Mouse (Mus musculus) left cerebral cortex, adult 9 months (tissue): ENCODE measurements around the gene Mapkapk3.

Source experiments
- DNase-seq, 2 experiments: peaks; one replicate each; pipeline ENCODE4 v3.0.0; 2022; ENCODE audit warnings: low spot score in 2 of 2

Gene Mapkapk3

DNA sequence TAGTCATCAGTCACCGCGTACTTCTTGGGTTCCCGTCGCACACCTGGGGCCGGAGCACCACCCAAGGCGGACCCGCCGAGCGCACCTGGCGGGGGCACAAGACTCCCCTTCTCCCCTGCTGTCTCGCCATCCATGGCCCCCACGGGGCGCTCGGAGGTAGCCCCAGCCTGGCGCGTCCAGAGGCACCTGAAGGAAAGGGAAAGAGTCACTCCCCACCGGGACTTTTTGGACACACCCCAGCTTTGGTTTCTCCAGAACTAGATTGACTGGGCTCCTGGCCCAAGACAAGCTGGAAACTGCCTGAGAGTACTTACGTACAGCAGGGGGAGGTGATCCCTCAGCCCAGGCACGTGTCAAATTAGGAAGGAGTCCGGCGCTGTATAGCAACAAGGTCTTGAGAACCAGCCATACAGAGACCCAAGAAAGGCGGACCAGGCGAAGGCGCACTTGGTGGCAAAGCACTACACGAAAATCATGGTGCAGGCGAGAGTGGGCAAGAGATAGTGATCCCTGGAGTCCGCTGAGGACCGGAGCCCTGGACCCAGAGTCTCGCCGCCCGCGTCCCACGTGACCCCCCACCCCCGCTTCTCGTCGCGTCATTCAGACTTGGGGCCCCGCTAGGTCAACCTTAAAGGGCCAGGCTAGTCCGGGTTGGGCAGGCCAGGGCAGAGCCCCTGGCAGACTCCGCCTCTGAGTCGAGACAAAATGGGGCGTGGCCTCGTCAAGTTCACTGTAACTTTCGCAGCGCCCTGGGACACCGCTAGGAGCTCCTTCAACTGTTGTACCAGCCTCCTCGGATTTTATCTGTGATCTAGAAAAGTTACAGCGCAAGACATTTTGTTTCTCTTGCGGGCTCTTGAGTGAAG is at the start of gene Mapkapk3:
TSS of gene Mapkapk3 (minus strand) at position 667 of the 866 bp plus-strand sequence.
- peak in 1 of 2 experiments; percentile 52 for DNase-seq

- DNase-seq = peak in 1 of 2 experiments; percentile 80
These were observed 48.7 kb upstream of the Mapkapk3 start, which contains the start of gene Hemk1 for GRCm38 (mm10) chr9:107338172-107338883. TSS of gene Hemk1 (minus strand) at chr9:107338350.

DNA sequence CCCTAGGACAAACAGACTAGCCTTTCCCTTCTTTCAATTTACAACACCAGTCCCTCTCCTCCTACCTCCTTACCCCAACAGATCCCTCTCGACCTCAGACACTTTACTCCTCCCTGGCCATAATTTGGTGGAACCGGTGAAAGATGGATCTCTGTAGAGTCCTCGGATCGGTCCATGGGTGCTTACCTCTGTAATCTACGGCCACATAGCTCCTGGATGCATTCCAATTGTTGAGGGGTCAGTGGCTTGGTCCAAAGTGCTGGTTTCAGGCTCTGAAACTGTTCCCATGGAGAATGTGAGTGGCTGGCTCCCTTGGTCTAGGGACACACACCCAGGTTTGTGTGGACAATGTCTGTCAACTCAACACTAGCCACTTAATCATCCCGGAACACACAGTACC is 46.7 kb upstream of the Mapkapk3 start:
- no peak for DNase-seq

- DNase-seq = peak in 1 of 2 experiments; percentile 74
These were observed 46.2 kb upstream of the Mapkapk3 start for GRCm38 (mm10) chr9:107335909-107336308.

- no peak for DNase-seq
These were observed 45.4 kb upstream of the Mapkapk3 start for GRCm38 (mm10) chr9:107335046-107335445.

DNA sequence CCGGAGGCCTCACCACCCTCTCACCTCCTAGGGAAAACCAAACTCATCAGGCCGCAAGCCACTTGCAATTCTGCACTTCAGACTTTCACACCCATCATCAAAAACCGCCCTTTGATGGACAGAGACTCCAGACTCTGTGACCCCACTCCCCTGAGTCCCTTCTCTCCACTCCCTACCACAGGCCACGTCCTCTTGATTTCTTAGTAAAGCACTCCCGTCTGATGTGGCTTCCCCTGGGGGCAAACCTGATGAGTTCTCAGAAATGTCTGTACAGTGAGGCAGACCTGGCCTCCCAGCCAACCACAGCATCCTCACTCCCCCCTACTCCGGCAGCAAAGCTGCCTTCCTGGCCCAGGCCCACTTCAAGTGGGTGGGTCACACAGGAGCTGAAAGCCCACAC is 44.7 kb upstream of the Mapkapk3 start:
- no peak for DNase-seq

- no peak for DNase-seq
These were observed 44.0 kb upstream of the Mapkapk3 start for GRCm38 (mm10) chr9:107333686-107334085.

GRCm38 (mm10) chr9:107330791-107331190 is 41.1 kb upstream of the Mapkapk3 start:
- DNase-seq = no peak

GRCm38 (mm10) chr9:107327879-107328620 is 38.4 kb upstream of the Mapkapk3 start:
- DNase-seq = no peak

GRCm38 (mm10) chr9:107325904-107326303 is 36.2 kb upstream of the Mapkapk3 start:
- DNase-seq = no peak

- no peak for DNase-seq
These were observed 35.3 kb upstream of the Mapkapk3 start for GRCm38 (mm10) chr9:107324799-107325561.

DNA sequence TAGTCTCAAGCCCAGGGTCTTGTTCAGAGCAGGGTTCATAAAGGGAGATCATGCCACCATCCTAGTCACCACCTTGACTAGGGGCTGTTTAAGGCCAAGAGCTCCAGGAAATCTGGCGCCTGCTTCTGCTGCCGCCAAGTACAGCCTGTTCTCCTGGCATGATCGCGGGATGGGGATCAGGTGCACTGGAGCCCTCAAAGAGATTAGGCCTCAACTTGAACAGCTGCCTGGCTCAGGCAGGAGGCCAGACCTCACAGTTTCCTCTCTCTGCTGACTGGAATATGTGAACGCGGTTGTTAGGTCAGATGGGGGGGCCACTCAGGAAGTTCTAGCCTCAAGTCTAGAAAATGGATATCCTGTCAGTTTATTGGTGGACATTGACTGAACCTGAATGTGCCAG is 33.9 kb upstream of the Mapkapk3 start:
- no peak for DNase-seq

GRCm38 (mm10) chr9:107322461-107323050 is 32.9 kb upstream of the Mapkapk3 start:
- no peak for DNase-seq

- no peak for DNase-seq
These were observed 26.1 kb upstream of the Mapkapk3 start for GRCm38 (mm10) chr9:107315791-107316190.

GRCm38 (mm10) chr9:107313926-107314325 is 24.2 kb upstream of the Mapkapk3 start:
- DNase-seq = no peak

DNA sequence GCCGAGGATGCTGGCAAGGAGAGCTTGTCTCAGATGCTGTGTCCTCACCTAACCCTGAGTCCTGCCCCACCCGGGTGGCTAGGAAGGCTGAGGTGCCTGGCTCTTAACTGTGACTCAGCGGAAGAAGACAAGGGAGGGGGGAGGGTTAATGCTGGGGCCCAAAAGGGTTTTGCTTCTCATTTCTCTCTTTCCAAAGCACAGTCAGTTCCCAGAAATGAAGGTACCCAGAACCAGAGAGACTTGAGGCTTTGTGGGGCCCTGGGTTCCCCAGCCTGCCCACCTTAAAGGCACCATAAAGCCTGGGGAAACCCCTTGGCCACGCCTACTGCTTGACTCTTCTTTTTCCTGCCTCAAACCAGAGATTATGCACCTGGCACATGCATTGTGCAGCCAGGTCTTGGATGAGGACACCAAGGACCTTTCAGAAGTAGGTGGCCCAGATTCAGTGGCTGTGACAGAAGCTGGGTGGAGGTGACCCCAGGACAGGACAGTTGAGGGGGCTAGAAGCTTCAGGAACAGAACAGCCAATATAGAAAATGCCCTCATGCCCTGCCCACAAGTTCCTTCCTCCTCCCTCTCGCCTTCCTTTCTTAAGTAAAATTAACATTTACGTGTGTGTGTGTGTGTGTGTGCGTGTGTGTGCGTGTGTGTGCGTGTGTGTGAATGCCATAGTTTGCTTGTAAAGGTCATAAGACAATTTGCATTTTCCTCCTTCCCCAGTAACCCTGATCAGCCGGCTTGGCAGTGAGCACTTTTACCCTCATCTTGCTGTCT is 23.3 kb upstream of the Mapkapk3 start:
- DNase-seq = no peak

- DNase-seq = no peak
These were observed 19.9 kb upstream of the Mapkapk3 start for GRCm38 (mm10) chr9:107309600-107309999.

- no peak for DNase-seq
These were observed 19.5 kb upstream of the Mapkapk3 start for GRCm38 (mm10) chr9:107309171-107309570.

DNA sequence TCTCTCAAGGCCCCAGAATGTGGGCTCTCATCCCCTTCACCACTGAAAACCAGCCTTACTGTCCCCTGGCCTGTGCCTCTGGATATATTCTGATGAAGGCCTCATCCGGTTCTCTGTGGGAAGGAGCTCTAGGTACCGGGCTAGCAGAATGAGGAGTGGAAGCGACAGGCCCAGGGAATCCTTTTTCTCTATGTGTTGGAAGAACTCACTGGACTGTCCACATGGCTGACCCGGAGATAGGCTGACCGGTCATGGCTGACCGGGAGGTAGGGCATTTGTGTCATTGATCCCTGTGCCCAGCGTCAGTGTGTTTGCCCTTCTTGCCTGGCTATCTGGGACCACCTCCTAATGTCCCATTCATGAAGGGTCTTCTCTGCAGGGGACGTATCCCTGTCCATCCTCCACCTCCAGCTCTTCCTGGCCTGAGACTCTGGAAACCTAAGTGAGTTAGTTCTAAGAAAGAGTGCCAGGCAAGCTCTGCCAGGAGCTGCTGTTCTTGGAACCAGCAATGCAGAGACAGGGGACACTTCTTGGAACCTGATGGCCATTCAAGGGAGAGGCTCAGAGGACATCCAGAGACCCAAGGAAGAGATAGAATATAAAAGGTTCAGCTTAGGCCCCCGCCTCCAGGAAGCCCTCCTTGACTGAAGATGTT is 18.8 kb upstream of the Mapkapk3 start:
- DNase-seq = no peak

DNA sequence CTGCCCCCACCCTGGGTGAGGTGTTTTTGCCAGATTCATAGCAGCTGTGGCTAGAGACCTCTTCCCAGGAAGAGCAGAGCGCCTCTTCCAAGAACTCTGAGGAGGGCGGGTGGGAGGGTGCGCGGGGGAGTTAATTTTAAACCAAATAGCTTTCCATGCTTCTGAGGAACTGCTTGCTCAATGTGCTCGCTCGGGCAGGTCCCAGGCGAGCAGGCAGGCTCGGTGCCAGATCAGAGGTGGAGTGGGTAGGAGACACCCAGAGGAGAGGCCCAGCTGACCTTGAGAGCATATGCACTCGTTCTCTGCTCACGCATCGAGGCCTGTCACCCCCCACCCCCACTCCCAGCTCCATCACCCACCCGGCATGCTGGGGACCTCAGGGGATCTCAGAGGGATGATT is 18.2 kb upstream of the Mapkapk3 start:
- DNase-seq = peak in 1 of 2 experiments; percentile 50
